Mouse (Mus musculus) intestine, postnatal 0 days (tissue): ENCODE data around the gene Fam210b. TPM values are rescaled to one million over a fixed set of nuclear protein-coding genes. Genes with fewer than 3 reads are reported as not detected.

ENCODE experiments used
- ATAC-seq: fragments of 200-750 bp; cut with Nextera tagmentation; 2 replicates; pipeline ENCODE4 v1.8.0; 2017; ENCODE audit warnings: mild to moderate bottlenecking, moderate TSS enrichment, moderate library complexity
- H3K27ac ChIP-seq: fragments of 300-500 bp; sonication (generic); 2 replicates; pipeline ENCODE4 v1.5.1; 2014; ENCODE audit warnings: mild to moderate bottlenecking, low read depth, low read length, moderate library complexity
- H3K27me3 ChIP-seq: fragments of 300-500 bp; sonication (generic); replicated peaks from 2 replicates; pipeline ENCODE4 v1.6.1; 2014; ENCODE audit warnings: low read length, mixed read lengths; ENCODE audit not compliant: control insufficient read depth, insufficient read depth
- H3K36me3 ChIP-seq: fragments of 300-500 bp; sonication (generic); 2 replicates; pipeline ENCODE4 v1.6.1; 2014; ENCODE audit warnings: mild to moderate bottlenecking, moderate library complexity; ENCODE audit not compliant: control insufficient read depth, insufficient read depth
- H3K4me1 ChIP-seq: fragments of 300-500 bp; sonication (generic); replicated peaks from 2 replicates; pipeline ENCODE4 v1.6.1; 2014; ENCODE audit warnings: antibody characterized with exemption, low read length, mixed read lengths; ENCODE audit not compliant: control insufficient read depth, insufficient read depth
- H3K4me2 ChIP-seq: fragments of 300-500 bp; sonication (generic); replicated peaks from 2 replicates; pipeline ENCODE4 v1.6.1; 2014; ENCODE audit warnings: low read depth, mild to moderate bottlenecking, moderate library complexity
- H3K4me3 ChIP-seq: fragments of 300-500 bp; sonication (generic); 2 replicates; pipeline ENCODE4 v1.5.1; 2014; ENCODE audit warnings: low read depth, low read length
- H3K9ac ChIP-seq: fragments of 300-500 bp; sonication (generic); 2 replicates; pipeline ENCODE4 v1.6.1; 2014; ENCODE audit warnings: mild to moderate bottlenecking, low read depth, low read length
- H3K9me3 ChIP-seq: fragments of 300-500 bp; sonication (generic); 2 replicates; pipeline ENCODE4 v1.6.1; 2016; ENCODE audit warnings: mixed run types; ENCODE audit not compliant: control insufficient read depth
- CTCF ChIP-seq: sonication (generic); IDR thresholded peaks from 2 replicates; pipeline ENCODE4 v1.5.1; 2016; ENCODE audit warnings: low read depth, mild to moderate bottlenecking, control low read depth, antibody characterized with exemption, moderate library complexity
- WGBS: fragments of 180-500 bp; shearing (Covaris S2); extraction: QIAGEN DNeasy Blood & Tissue Kit; methylation state at CpG from one replicate; pipeline ENCODE4 v1.1.7; 2014; 5-methylcytosine and 5-hydroxymethylcytosine counted together
- polyA plus RNA-seq: library from polyadenylated mRNA; unstranded; fragments of >200 nt; fragmentation: Nextera tagmentation; extraction: Ambion mirVana; gene quantifications from 2 replicates; pipeline ENCODE4 v1.2.1, GENCODE M21; 2015

Gene Fam210b
- polyA plus RNA-seq, 1 experiment from 2014 or later: 11.5 TPM

DNA sequence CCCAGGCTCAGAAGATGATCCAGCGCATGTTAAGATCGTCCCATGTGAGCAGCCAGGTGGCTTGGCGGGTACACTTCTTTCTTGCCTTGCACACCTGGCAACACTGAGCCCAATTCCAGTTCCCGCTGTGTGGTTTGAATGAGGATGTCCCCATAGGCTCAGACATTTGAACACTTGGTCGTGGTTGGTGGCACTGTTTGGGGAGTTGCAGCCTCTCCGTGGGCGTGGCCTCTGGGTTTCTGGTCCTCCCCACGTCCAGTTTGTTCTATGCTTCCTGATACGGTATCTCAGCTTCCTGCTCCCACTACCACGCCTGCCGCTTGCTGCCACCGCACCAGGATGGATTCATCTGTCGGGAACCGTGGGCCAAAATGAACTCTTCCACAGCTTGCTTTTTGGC, 4.4 kb downstream of the Fam210b start:
- Histone ChIP-seq H3K27me3 (no peaks in the 10 kb centered on the region), H3K27ac (no peak overlapping the region), H3K9me3 (no peaks in the 10 kb centered on the region), H3K4me2 (no peak overlapping the region), H3K4me3 (no peak overlapping the region), H3K4me1 (no peaks in the 10 kb centered on the region; the same call in 1 of the 2 replicates), H3K9ac (no peak overlapping the region), H3K36me3 (peaks cover 25% of the 10 kb centered on the region; the same call in 1 of the 2 replicates)
- WGBS: 79% methylated on average over 14 of the region's 14 CpGs
- no peak for TF ChIP-seq CTCF
- no peak for ATAC-seq

DNA sequence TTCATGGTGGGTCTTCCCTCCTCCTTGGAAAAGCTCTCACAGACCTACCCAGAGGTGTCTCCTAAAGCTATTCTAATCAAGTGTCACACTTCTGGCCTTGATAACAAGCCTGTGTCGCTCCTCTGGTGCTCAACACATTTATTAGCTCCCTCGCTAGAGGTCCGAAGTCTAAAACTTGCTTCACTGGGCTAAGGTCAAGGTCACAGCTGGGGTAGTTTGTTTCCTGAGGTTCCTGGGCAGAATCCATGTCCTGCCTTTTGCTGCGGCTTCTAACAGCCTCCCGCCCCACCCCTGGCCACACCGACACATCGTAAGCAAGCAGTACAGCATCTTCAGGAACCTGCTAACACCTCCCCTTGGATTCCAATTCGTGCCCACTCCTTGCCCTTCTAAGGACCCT, 5.4 kb downstream of the Fam210b start:
- no peak for TF ChIP-seq CTCF
- H3K9me3 ChIP-seq: no peaks in the 10 kb centered on the region
- peaks cover 34% of the 10 kb centered on the region for H3K36me3 ChIP-seq
- no peak overlapping the region for H3K4me3 ChIP-seq
- no peak for ATAC-seq
- no peak overlapping the region for H3K9ac ChIP-seq
- no peak overlapping the region for H3K27ac ChIP-seq
- H3K27me3 ChIP-seq: no peaks in the 10 kb centered on the region
- H3K4me2 ChIP-seq: no peak overlapping the region
- no peaks in the 10 kb centered on the region; the same call in 1 of the 2 replicates for H3K4me1 ChIP-seq
- 58% methylated on average over 8 of the region's 8 CpGs for WGBS

DNA sequence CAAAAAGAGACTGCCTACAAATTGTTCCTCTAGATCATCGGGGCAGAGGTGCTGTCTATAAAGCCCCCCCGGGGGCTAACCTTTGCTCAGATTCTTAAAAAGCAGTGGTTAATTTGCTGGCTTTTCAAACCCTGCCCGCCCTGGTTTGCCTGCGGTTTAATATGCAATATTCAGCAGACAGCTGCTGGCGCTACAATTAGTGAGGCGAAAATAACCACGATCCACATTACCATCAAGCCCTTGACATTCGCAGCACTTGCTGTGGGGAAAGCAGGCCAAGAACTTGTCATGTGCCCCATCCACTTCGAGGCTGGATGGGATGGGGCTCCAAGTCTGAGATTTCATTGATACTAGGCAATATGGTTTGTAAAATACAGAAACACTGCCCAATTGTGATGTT, 7.9 kb downstream of the Fam210b start:
- WGBS: 82% methylated on average over 9 of the region's 9 CpGs
- no peak overlapping the region for H3K4me2 ChIP-seq
- H3K27ac ChIP-seq: no peak overlapping the region
- peaks cover 56% of the 10 kb centered on the region for H3K36me3 ChIP-seq
- no peak overlapping the region for H3K9ac ChIP-seq
- ATAC-seq: no peak
- no peak for TF ChIP-seq CTCF
- H3K4me3 ChIP-seq: no peak overlapping the region
- H3K9me3 ChIP-seq: no peaks in the 10 kb centered on the region
- H3K4me1 ChIP-seq: no peaks in the 10 kb centered on the region
- H3K27me3 ChIP-seq: no peaks in the 10 kb centered on the region

DNA sequence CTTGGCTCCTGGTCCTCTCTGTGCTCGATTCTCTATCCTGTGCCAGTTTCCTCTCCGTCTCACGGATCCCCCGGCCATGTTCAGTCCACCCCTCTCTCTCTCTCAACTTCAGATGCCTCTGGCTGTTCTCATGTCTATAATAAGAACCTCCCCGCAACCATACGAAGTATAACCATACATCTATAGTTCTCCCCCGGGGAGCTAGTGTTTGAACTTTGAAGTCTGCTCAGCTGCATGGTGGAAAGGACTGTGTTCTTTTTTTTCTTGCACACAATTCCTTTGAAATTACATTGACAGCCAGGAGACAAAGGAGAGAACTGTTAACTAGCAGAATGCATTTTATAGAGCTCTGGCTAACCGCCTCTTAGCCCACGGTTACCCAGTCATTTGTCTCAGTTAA, 9.4 kb downstream of the Fam210b start:
- no peaks in the 10 kb centered on the region for H3K4me1 ChIP-seq
- TF ChIP-seq CTCF: no peak
- H3K27me3 ChIP-seq: no peaks in the 10 kb centered on the region
- H3K4me2 ChIP-seq: no peak overlapping the region
- no peak overlapping the region for H3K27ac ChIP-seq
- no peaks in the 10 kb centered on the region for H3K9me3 ChIP-seq
- H3K4me3 ChIP-seq: no peak overlapping the region
- WGBS: 78% methylated on average over 9 of the region's 9 CpGs
- no peak overlapping the region for H3K9ac ChIP-seq
- no peak for ATAC-seq
- H3K36me3 ChIP-seq: peaks cover 72% of the 10 kb centered on the region

DNA sequence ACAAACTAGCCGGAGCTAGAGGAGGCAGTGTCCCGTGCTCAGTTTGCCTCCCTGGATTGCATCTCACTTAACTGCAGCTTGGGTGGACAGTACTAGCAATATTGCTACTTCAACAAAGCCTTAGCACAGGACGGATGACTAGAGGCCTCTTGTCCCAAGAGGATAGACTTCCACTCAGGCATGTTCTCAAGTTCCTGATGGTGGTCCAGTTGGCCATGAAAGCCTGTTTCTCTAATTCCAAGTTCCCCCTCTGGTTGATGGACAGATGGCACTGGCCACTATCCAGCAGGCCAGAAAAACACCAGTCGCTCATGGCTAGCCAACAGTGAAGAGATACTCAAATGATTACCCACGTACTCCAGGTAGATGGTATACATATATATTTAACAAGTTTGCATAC, 10.5 kb downstream of the Fam210b start:
- ATAC-seq: no peak
- peaks cover 82% of the 10 kb centered on the region for H3K36me3 ChIP-seq
- H3K27ac ChIP-seq: no peak overlapping the region
- no peaks in the 10 kb centered on the region for H3K27me3 ChIP-seq
- WGBS: 84% methylated on average over 5 of the region's 5 CpGs
- H3K4me2 ChIP-seq: no peak overlapping the region
- TF ChIP-seq CTCF: no peak
- H3K4me3 ChIP-seq: no peak overlapping the region
- no peaks in the 10 kb centered on the region for H3K4me1 ChIP-seq
- no peak overlapping the region for H3K9ac ChIP-seq
- H3K9me3 ChIP-seq: no peaks in the 10 kb centered on the region

DNA sequence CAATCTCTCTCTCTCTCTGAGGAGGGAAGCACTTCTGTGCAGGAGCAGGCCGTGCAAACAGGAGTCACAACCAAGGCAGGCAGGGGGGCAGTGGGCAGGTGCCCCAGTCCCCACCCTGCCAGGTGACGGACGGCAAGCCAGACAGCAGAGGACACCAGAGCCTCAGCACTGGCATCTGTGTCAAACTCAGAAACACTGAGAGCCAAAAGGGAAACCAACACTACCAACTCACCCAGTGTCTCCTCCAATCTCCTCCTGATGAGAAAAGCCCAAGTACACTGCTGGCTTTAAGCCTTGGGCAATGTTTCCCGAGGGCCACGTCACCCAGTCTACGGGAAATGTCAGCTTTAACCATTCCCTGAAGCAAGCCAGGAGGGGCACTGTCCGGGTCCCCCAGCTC, 17.8 kb downstream of the Fam210b start:
- Histone ChIP-seq H3K36me3 (peaks cover 75% of the 10 kb centered on the region), H3K4me3 (no peak overlapping the region), H3K27ac (no peak overlapping the region), H3K27me3 (no peaks in the 10 kb centered on the region), H3K9ac (no peak overlapping the region), H3K9me3 (no peaks in the 10 kb centered on the region), H3K4me2 (no peak overlapping the region), H3K4me1 (no peaks in the 10 kb centered on the region)
- 87% methylated on average over 7 of the region's 7 CpGs for WGBS
- no peak for ATAC-seq
- no peak for TF ChIP-seq CTCF
